Mouse (Mus musculus): ENCODE measurements around the gene Zfp981.
"Not testable (repeated sequence)": the region's sequence is repeated elsewhere in the genome, so short reads cannot be mapped to it uniquely, and the experiment has no call there.

DNA sequence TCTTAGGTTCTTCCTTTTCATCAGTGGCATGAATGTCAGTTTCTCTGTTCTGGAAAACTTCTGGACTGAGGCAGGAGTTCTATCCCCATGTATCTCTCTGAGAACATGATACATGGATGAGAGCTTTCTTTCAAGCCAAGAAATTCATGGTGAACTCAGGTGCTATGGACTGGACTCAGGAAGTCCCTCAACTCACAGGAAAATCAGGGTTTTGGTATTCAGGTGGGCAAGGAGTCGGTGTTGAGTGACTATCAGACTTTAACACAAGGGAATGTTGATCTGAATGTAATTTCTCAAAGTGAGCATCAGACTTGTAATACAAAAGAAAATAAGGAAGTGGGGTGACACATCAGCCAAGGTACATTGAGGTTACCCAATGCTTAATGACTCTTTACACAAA is 9.8 kb upstream of the Zfp981 start:
- TF ChIP-seq CTCF (IDR thresholded peaks at IDR 0.05; ENCODE audit: low read depth, low read length); POLR2A (IDR thresholded peaks at IDR 0.05; ENCODE audit: extremely low read depth, insufficient read depth, low read length): not testable (repeated sequence)
